ENCODE assay signal across 8 mouse cellular contexts in genomic region chr8:70139026-70139857, GRCm38 (mm10). TPM values are rescaled to one million over a fixed set of nuclear protein-coding genes. Genes with fewer than 3 reads are reported as not detected.
DNase-seq lines count a peak whose midpoint lies in the region; ATAC-seq lines count a peak whose summit lies in the region.

Gene Rfxank, minus strand, starts transcription at chr8:70139154.
Gene Borcs8, plus strand, starts transcription at chr8:70139499.
Gene Mef2b, plus strand, starts transcription at chr8:70139711.

- H3K36me3 ChIP-seq in hindbrain, embryonic 11.5 days (ENCODE audit: control insufficient read depth, insufficient read depth, low read length): 0 out of 2 replicates have a peak, but pooled peaks cover 6% of the 10 kb centered on the region

- H3K27ac ChIP-seq in hindbrain, embryonic 11.5 days (ENCODE audit: low read depth, low read length): peak within 1 kb of the TSS; percentile 61

- no peaks in the 10 kb centered on the region for H3K9me3 ChIP-seq in hindbrain, embryonic 11.5 days (ENCODE audit: control insufficient read depth, low read length)

- peaks cover 8% of the 10 kb centered on the region; the same call in 1 of the 2 replicates for H3K4me1 ChIP-seq in hindbrain, embryonic 11.5 days (replicated peaks; ENCODE audit: control insufficient read depth, insufficient read depth, low read length)

- H3K9ac ChIP-seq in hindbrain, embryonic 11.5 days (ENCODE audit: low read depth, low read length): peak within 1 kb of the TSS; percentile 77

- H3K27me3 ChIP-seq in hindbrain, embryonic 11.5 days (ENCODE audit: control insufficient read depth, insufficient read depth, low read length): no peaks in the 10 kb centered on the region

- H3K4me2 ChIP-seq in hindbrain, embryonic 11.5 days (replicated peaks; ENCODE audit: low read depth, low read length): peak within 1 kb of the TSS; percentile 73

- under 1% methylated on average over 46 of the region's 46 CpGs for WGBS in hindbrain, embryonic 11.5 days

- peak; percentile 99 for DNase-seq in Muller cell, postnatal 12 days (ENCODE audit: inconsistent ontology term)
- peak; percentile 99 for DNase-seq in cerebellum, adult 9-11 months
- DNase-seq in frontal cortex, adult 2 months (ENCODE audit: extremely low spot score in 1 of 2, low spot score in 1 of 2): peak; percentile 98 to 99
- peak; percentile 100 for DNase-seq in hindbrain, embryonic 11.5 days (ENCODE audit: low spot score)
- DNase-seq in layer of hippocampus, postnatal 10 days (ENCODE audit: low spot score in 2 of 2): peak; percentile 97 to 98
- DNase-seq in lung, postnatal 10 days: peak; percentile 100
- DNase-seq in ovary, postnatal 36 days (ENCODE audit: low spot score): peak; percentile 99
- DNase-seq in thymus, postnatal 25 days: peak; percentile 99

- peak within 1 kb of the TSS; percentile 79 for H3K4me3 ChIP-seq in hindbrain, embryonic 11.5 days (ENCODE audit: low read depth, low read length)

- peak; percentile 97 for ATAC-seq in hindbrain, embryonic 11.5 days (ENCODE audit: low FRiP score)

RNA-seq across cellular contexts. Expression of gene Rfxank, which starts in this region (rescaled TPM):
- 18.6 and 18.7 TPM in 2 replicates for polyA plus RNA-seq in frontal cortex, adult 2 months (2012; rRNA removed)
- 10.9 and 14.6 TPM in 2 replicates for polyA plus RNA-seq in hindbrain, embryonic 11.5 days (2014; fragmentation: Nextera tagmentation; extraction: Ambion mirVana)
- 10 to 100 TPM; 10.5 to 12.0 TPM for total RNA-seq in layer of hippocampus, postnatal 10 days (2021)

RNA-seq across cellular contexts. Expression of gene Borcs8, which starts in this region (rescaled TPM):
- polyA plus RNA-seq in frontal cortex, adult 2 months (2012; rRNA removed): 99.2 and 100 TPM in 2 replicates
- 48.4 and 49.0 TPM in 2 replicates for polyA plus RNA-seq in hindbrain, embryonic 11.5 days (2014; fragmentation: Nextera tagmentation; extraction: Ambion mirVana)
- total RNA-seq in layer of hippocampus, postnatal 10 days (2021): 10 to 100 TPM; 39.9 to 46.5 TPM

RNA-seq across cellular contexts. Expression of gene Mef2b, which starts in this region (rescaled TPM):
- polyA plus RNA-seq in frontal cortex, adult 2 months (2012; rRNA removed): 0.34 and 0.65 TPM in 2 replicates
- polyA plus RNA-seq in hindbrain, embryonic 11.5 days (2014; fragmentation: Nextera tagmentation; extraction: Ambion mirVana): 0.28 and 0.32 TPM in 2 replicates
- under 1 TPM; 0.57 to 0.67 TPM for total RNA-seq in layer of hippocampus, postnatal 10 days (2021)

Comparison
In these comparisons a context has a peak if more than half of its experiments do, and no peak if none do; other contexts are left out.
1. Peak in every context shown above with its lines: DNase-seq, ATAC-seq, H3K4me3 ChIP-seq and H3K27ac ChIP-seq.